Mouse (Mus musculus): Measurements from ENCODE around the gene Slc7a7.

Gene Slc7a7

DNA sequence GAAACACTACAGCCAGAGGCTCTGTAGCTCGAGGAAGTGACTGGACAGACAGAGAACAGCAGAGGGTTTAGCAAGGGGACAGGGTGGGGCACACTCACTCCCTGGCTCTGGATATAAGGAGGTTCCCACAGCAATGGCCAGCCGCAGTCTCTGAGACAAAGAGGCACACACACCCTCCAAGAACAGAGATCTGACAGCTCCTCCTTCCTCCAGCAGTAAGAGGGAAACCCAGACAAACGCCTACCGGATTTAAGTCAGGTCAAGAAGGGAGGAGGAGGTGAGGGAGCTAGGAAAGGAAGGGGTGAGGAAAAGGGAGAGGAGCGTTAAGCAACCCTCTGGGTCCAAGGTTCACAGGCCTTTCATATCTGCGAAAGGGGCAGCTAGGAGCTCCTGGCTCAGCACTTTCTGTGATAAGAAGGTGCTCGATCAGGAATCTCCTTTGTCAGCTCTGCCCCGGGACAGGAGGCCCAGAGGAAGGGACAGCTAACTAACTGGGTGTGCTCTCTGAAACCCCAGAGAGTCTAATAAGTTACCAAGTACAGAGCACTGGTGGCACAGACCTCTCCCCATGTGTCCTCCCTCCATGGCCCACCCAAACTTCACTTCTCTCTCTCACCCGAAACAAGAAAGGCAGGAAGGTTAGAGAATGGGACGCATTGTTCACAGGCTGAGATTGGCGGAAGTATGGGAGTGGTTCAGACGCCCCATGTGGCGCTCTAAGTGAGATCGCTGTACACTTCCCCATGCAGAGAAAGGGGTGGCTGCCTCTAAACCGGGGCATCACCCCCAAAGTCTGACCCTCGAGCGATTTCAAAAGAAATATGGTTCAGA is 7.4 kb downstream of the Slc7a7 start:
- DNase-seq = peak; percentile 71 to 82

- DNase-seq = no peak
Observed at GRCm38 (mm10) chr14:54409057-54409645, 8.4 kb downstream of the Slc7a7 start.

GRCm38 (mm10) chr14:54408336-54409056 is 9.1 kb downstream of the Slc7a7 start:
- DNase-seq = peak in 1 of 2 experiments; percentile 70

DNA sequence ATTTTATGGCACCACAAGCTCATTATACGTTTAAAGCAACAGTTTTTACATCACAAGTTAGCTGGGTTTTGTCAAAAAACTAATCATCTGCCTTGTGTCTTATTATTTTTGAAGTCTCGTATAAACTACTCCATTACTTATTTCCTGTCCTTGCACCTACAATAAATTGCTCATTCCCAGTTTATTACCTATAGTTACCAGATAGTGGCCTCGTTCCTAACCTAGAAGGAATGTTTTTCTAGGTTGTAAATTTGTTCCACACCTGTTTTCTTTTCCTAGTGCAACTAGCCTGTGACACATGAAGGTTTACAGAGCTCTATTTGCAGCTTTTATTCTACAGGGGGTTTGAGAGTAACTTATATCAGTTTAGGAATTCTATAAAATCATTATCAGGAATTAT is 15.9 kb downstream of the Slc7a7 start:
- DNase-seq = no peak

DNA sequence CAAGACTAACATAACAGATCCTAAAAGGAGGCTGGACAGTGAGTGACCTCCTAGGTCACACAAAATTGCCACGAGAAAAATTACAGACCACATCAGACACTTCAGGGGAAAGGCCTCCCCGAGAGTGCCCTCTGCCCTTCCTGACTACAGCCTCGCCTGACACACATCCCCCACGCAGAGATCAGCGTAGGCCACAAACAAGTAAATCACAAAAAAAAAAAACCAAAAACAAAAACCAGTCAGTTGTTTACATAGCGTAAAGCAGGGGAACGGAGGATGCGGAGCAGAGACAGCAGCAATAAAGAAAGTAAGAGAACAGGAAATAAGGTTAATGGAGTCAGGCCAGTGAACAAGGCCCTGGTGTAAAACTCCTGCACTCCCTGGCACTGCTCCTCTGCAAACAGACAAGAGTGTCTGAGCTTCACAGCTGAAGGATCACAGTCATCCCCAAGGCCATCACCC is 18.6 kb downstream of the Slc7a7 start:
- DNase-seq = peak; percentile 73 to 76

DNA sequence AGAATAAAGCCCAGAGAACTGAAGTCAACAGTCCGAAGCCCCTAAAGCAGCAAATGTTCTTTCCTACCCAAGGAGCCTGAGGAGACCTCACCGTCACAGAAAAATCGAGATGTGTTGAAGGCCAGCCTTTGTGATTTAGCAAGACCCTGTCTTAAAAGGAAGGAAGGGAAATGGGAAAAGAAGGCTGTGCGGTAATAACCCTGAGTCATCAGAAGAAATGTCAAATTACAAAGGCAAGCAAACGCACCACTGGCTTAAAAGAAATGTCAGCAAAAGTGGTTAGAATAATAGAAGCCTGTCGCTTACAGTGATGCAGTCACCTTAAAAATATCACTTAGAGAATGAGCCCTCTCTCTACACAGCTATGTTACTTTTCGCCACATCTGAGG is 19.1 kb downstream of the Slc7a7 start:
- no peak for DNase-seq

DNA sequence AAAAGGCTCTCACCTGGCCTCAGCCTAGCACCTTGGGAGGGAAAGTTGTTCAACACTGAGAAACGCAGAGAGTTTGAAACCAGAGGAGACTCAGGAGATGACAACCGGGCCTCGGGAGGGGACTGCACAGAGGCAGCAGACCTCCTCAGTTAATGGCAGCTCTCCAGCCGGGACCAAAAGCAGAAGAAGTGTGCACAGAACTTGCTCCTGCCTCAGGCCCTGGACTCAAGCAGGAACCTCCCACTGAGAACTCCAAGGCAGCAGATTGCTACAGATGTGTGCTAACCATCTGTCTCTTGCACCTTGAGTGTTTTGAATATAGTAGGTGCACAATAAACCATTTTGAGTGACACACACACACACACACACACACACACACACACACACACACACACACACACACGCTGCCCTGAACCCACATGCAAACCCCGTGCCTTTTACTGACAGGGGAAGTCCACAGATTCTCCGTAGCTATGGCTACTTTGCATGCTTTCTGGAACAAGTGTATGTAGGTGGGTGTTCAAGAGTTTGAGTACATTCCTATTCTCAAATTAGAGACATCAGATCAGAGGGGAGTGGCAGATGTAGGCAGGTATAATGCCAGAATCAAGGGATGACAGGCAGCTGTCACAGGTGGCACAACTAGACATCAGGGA is 19.6 kb downstream of the Slc7a7 start:
- no peak for DNase-seq

DNA sequence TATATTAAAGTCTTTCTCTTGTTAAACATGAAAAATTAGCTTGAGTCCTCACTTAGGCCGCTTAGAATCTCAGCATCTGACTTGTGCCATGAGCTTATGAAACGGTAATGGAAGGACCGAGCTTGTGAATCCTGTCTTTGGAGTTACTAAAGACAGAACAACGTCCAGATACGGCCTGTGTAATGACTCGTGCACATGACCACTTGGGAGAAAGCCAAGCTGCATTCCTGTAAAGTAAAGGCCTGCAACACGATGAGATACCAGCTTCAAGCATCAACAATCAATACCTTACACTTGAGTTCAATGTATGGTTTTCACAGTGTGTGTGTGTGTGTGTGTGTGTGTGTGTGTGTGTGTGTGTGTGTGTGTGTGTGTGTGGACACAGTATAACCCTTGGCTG is 20.9 kb downstream of the Slc7a7 start:
- DNase-seq = no peak

GRCm38 (mm10) chr14:54394309-54394708 is 23.3 kb downstream of the Slc7a7 start:
- no peak for DNase-seq

DNA sequence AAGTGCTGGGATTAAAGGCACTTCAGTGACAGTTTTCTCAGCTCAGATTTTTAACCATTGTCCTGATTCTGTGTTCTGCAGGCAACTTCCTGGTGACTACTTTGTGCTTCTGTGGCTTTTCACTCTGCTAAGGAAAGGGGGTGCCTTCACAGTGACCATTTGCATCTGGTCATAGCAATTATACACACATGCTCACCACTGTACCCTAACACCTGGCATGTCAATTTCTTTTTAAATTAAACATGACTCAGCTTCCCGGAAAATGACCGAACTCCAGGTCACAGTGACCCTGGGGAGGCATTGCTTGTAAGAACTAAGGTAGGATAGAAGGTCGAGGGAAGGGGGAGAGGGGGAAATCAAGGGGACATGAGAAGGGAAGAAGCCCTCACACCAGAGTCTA is 23.8 kb downstream of the Slc7a7 start:
- DNase-seq = no peak

DNA sequence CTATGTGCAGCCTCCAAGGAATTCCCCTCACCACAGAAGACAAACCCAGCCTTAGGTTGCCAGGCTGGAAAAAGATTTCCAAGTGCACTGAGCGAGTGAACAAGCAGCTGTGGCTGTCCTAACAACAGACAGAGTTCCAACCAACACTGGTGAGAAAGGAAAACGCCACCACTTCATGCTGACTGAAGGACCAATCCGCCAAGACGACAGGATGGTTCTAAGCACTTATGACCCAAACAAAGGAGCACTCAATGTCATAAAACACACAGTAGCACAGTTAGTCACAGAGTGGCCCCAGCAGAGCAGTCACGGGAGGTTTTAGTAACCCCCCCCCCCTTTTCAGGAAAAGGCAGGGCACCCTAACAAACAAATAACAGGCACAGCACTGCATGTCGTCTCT is 26.7 kb downstream of the Slc7a7 start:
- DNase-seq = no peak

GRCm38 (mm10) chr14:54387546-54387945 is 30.0 kb downstream of the Slc7a7 start:
- DNase-seq = peak; percentile 88 to 90

- peak; percentile 73 for DNase-seq
Observed at GRCm38 (mm10) chr14:54385968-54386618, 31.5 kb downstream of the Slc7a7 start.

DNA sequence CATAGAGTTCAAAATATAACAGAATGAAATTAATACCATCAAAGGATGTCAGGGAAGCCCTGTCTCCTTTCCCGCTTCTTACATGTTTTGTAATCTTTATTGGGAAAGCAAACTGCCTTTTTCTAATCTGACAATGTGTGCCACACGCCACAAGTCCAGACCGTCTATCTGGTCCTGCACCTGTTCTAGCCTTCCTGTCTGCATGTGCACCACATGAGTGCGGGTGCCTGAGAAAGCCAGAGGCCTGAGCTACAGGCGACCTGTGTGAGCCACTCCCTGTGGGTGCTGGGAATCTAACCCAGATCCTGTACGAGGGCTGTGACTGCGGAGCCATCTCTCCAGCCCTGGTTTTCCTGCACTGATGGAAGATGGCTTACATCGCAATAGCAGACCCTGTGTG is 33.2 kb downstream of the Slc7a7 start:
- no peak for DNase-seq

DNA sequence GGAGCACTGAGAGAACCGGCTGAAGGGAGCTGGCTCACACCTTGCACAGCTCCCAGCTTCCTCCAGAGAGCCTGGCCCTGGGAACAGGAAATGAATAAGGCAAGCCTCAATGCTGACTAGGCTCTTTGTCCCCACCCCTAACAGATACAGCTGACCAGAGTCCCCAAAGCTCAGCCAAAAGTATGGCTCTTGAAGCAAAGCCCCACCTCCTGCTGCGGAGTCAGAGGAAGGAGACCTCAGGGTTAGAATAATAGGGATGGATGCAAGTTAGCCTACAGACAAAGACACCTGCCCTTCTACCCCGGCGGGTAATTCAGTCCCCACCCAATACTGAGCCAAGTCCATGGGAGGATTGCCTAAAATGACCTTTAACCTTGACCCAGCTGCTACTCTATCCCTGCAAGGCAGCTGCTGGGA is 34.2 kb downstream of the Slc7a7 start:
- DNase-seq = peak; percentile 52 to 62

- DNase-seq = no peak
Observed at GRCm38 (mm10) chr14:54382641-54383040, 34.9 kb downstream of the Slc7a7 start.

DNA sequence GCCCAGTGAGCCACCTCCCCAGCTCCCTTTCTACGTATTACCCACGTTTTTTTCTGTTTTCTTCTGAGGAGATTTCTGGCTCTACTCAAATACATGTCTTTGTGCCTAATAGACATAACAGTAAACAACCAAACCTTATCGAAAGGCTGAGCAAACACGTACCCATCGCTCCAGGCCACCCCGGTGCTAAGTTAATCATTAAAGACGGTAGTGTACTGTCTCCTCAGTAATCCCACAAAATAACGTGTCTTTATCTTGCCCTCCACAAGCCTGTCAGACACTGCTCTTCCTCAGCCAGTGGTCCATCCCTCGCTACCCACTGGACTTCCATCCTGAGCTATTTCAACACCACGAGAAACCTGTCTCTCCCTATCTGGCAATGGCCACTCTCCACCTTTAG is 35.8 kb downstream of the Slc7a7 start:
- peak; percentile 56 to 68 for DNase-seq

DNA sequence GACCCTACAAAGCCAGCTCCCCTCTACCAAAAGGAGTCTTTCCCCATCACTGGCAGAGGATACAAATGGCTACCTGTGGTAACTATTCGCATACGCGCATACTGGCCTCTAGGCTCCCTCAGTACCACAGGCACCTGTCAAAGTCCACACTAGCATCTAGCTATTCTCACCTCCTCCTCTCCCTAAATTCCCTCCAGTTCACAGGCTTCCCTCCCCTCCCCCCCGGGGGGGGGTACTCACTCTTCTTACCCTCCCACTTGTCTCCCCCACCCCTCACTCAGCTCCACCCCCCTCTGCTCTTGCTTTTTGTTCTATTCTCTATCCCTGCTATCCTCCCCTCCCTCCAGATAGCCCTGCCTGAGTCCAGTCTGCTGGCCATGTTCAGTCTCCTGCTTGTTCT is 37.0 kb downstream of the Slc7a7 start:
- no peak for DNase-seq

DNA sequence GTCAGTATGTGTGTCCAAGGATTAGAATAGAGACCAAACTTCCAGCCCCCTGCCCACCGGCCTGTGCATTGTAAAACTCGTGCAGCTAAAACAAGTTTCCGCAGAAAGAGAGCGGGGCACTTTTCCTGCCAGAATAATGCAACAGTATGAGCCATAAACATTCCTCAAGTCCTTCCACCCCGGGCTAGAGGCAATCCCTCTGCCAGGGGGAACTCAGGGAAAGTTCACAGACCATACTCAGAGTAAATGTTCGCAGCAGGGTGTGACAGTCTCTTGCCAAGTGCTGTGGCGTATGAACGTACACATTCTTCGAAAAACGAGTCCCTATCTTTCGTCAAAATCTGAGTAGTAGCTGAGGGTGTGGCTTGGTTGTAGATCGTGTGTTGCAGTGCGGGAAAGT is 38.0 kb downstream of the Slc7a7 start:
- DNase-seq = no peak

DNA sequence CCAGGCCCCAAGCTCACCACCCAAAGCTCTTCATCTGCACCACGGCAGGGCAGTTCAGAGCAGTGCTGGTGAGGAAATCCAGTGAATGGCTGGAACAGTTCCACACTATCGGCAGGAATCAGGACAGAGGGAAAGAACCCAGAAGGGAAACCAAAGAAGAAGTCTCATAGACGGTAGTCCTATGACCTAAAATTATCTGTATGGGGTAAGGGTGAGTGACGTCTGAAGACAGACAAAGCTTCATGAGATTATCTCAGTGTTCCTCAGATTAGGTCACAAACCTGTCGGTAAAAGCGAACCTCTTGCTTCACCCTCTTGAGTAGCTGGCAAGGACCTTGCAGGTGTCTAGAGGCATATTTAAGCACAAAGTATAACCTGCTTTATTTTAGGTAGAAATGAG is 40.4 kb downstream of the Slc7a7 start:
- DNase-seq = no peak

- peak; percentile 53 to 72 for DNase-seq
Observed at GRCm38 (mm10) chr14:54375916-54376315, 41.7 kb downstream of the Slc7a7 start.

GRCm38 (mm10) chr14:54372923-54373322 is 44.7 kb downstream of the Slc7a7 start:
- DNase-seq = peak; percentile 56 to 59

- no peak for DNase-seq
Observed at GRCm38 (mm10) chr14:54371460-54371859, 46.1 kb downstream of the Slc7a7 start.
